Mouse (Mus musculus) megakaryocyte, embryonic 14.5 days (primary cell): ENCODE measurements around the gene Igsf8.

Experiments used
- FLI1 ChIP-seq: IDR thresholded peaks from 2 replicates; pipeline ENCODE4 v1.6.1; 2012; ENCODE audit warnings: low read length, inconsistent platforms, mixed read lengths
- GATA1 ChIP-seq: IDR thresholded peaks from 3 replicates; pipeline ENCODE4 v1.6.1; 2012; ENCODE audit warnings: mixed read lengths, low read length, inconsistent platforms, borderline replicate concordance

DNA sequence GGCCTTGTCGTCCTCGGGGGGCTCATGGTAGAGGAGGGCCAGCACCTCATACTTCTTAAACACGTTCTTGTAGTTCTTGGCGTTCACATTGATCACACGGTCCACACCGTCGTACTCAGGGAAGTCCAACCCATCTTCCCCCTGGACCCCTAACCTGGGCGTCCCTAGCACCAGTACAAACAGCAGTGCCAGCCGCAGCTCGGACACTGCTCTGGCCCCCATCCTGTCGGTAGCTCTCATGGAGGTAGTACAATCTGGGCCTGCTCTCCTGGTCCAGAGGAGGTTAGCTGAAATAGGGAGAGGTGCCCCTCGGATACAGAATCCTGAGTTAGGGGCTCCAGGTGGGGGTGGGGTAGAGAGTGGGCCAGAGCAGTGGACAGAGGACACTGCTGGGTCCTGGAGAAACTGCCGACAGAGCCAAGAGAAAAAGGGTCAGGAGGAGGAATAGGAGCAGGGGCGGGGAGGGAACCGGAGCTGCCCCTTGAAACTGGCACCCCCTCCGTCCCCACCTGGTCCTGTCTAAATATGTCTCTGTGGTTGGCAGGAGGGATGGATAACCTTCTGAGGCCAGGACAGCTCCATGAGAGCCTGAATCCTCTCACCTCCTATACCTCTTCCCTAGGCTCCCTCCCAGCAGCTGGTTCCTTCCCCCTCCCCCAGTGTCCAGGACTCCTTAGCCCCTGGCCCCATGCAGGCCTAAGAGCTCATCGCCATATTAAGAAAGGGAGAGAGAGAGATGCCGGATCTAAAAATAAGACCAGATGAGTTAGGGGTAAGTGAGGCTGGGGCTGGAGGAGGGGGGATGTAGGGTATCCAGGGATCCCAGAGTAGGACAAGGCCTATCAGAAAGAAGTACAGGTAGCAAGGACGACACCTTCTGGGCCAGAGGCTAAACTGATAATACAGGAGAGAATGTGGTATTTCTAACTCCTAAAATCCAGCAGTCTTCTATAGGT lies 41.7 kb upstream of the Igsf8 start, which contains the start of gene Casq1:
- TF ChIP-seq FLI1 (no peak), GATA1 (no peak)
